Mouse (Mus musculus): Measurements from ENCODE around the gene Trp53rka.
A peak's percentile ranks its signal among the peaks of the same experiment; 100 is the strongest.

The Trp53rka gene

GRCm38 (mm10) chr2:165484152-165484551 is 9.0 kb downstream of the Trp53rka start:
- no peak for DNase-seq

GRCm38 (mm10) chr2:165482003-165482402 is 11.1 kb downstream of the Trp53rka start:
- DNase-seq: no peak

DNA sequence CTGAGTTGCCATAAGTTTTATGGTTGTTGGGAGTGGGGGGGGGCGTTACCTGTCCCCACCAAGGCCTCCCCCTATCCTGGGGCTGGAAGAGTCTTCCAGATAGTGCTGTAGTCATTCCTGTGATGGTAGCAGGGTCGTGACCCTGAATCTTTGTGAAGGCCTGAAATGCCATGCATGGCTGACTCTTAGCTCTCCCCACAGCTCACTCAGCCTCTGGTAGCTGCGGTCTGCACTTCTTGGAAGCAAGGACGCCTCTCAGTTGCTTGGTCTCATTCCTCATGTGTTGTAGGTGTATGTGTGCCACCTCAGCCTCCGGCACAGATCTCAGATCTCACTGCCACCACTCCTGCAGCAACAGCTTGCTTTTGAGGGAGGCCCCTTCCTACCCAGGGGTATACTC is 17.3 kb downstream of the Trp53rka start:
- no peak for DNase-seq

- DNase-seq: no peak
Measured at GRCm38 (mm10) chr2:165475412-165475811, 17.7 kb downstream of the Trp53rka start.

- peak; percentile 9 for DNase-seq
Measured at GRCm38 (mm10) chr2:165473003-165473402, 20.1 kb downstream of the Trp53rka start, which contains the start of gene Slc13a3. Gene Slc13a3 (minus strand): TSS chr2:165473230.

- DNase-seq: no peak
Measured at GRCm38 (mm10) chr2:165471943-165472342, 21.2 kb downstream of the Trp53rka start.

- peak; percentile 19 for DNase-seq
Measured at GRCm38 (mm10) chr2:165470167-165470566, 23.0 kb downstream of the Trp53rka start.

GRCm38 (mm10) chr2:165467824-165468452 is 25.2 kb downstream of the Trp53rka start:
- DNase-seq: peak; percentile 46

- DNase-seq: no peak
Measured at GRCm38 (mm10) chr2:165459663-165460062, 33.5 kb downstream of the Trp53rka start.

DNA sequence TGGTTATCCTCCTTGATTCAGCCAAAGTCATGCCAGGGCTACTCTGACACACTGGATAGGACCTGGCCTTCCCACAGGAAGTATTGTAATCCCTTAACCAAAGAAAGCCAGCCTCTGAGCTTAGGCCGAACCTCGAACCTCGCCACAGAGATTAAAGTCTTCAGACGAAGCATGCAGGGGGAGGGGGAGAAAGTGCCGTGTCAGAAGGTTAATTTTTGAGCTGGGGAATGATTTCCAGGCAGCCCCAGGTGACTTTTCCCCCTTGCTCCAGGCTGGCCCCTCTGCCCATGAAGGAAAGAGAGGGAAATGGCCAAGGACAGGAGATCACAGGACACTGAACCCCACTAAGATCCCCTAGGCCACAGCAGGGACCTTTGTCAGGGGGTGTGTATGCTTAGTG is 34.9 kb downstream of the Trp53rka start:
- DNase-seq: no peak

DNA sequence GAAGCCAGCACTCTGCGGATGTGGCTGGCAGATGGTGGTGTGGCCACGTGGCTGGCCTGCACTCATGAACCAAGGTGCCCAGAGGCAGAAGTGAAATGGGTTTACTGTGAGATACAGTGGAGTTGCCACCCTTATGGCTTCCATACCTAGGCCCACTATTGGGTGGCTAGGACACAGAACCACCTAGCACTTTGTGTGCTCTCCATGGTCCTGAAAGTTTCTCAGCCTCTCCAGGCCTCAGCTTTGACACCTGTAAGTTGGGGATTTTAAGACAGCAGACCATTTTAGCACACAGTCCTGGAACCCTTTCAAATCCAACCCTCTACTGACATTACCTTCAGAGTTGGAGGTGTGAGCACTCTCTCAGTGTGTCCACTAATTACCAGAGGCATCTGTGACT is 36.4 kb downstream of the Trp53rka start:
- DNase-seq: peak; percentile 6

DNA sequence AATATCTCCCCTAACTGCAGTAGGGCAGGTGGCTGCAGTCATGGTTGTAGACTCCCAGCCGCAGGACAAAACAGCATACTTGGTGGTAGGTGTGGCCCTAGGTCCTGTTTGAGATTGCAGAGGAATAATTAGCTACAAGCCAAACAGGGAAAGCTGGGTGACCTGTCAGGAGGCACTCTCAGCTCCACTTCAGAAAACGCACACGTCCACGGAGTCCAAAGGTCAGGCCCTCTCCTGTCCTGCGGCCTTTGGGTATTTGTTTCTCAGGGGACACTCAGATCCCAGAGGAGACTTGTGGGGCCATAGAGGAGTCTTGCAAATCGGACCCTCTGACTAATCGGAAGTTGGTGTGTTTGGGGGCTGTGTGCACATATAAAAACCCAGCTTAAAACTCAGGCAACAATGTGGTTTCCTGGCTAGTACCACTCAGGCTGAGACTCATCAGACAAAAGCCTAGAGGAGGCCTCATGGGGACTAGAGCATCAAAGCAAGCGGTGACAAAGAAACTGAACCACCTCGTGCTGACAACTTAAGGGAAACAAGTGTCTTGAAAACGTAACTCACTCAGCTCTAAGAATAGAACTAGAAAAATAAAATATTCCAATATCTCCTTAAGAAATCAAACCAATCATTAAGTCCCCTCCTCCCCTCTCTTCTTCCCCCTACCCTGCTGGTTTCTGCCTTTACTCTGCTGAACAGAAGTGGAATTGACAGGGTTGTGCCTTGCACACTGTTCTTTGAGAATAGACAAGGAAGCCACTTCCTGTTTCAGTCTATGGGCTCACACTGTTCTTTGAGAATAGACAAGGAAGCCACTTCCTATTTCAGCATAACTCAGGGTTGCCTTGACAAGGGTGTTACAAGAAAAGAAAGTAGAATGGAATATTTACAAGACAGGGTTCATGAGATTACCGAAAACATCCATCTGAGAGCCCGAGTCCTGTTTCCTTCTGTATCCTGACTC is 40.1 kb downstream of the Trp53rka start:
- no peak for DNase-seq

- no peak for DNase-seq
Measured at GRCm38 (mm10) chr2:165448475-165448874, 44.6 kb downstream of the Trp53rka start.

- no peak for DNase-seq
Measured at GRCm38 (mm10) chr2:165444861-165445260, 48.3 kb downstream of the Trp53rka start.

GRCm38 (mm10) chr2:165442981-165443380 is 50.1 kb downstream of the Trp53rka start:
- peak; percentile 24 for DNase-seq

DNA sequence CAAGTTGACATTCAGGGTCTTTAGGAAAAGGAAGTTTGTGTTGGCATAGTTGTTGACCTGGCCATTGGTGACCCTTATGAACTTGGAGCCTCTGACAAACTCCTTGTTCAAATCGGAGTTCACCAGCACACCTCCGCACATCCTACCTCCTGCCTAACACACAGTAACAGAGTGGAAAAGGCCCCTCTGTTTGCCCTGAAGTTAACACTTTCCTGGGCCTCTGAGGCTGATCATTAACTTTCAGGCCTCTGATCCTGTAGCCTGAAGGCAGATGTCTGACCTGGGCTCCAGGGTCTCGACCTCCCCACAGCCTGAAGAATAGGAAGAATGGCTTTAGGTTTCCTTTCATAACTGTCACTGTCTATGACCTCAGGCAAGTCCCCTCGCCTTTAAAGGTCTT is 51.5 kb downstream of the Trp53rka start:
- no peak for DNase-seq
